Mouse (Mus musculus) ES-E14 (cell line): ENCODE measurements around the gene Acvr2a. TPM values are rescaled to one million over a fixed set of nuclear protein-coding genes. Genes with fewer than 3 reads are reported as not detected.

Source experiments
- DNase-seq: peaks from one replicate; pipeline ENCODE4 v3.0.0-alpha.2; 2013; ENCODE audit warnings: low read depth, low spot score
- H3K27ac ChIP-seq: 2 replicates; pipeline ENCODE4 v1.5.1; 2012; ENCODE audit warnings: low read depth, mild to moderate bottlenecking, low read length, moderate library complexity, mixed read lengths; ENCODE audit not compliant: poor library complexity, insufficient read depth, severe bottlenecking
- H3K36me3 ChIP-seq: 2 replicates; pipeline ENCODE4 v1.6.1; 2012; ENCODE audit warnings: mild to moderate bottlenecking, low read length, moderate library complexity, mixed read lengths; ENCODE audit not compliant: control insufficient read depth, poor library complexity, insufficient read depth, severe bottlenecking
- H3K4me1 ChIP-seq, 2 experiments: fragments of 150-350 bp in 1 of 2; sonication (generic) in 1 of 2; 2 replicates each; pipeline ENCODE4 v1.6.1; 2012; ENCODE audit warnings: low read length in 2 of 2, mild to moderate bottlenecking in 1 of 2, mixed read lengths in 1 of 2; ENCODE audit not compliant: control insufficient read depth in 2 of 2, insufficient read depth in 2 of 2, poor library complexity in 1 of 2
- H3K4me3 ChIP-seq, 2 experiments: fragments of 150-350 bp in 1 of 2; sonication (generic) in 1 of 2; 2 replicates each; pipeline ENCODE4 v1.5.1; 2012; ENCODE audit warnings: low read length in 2 of 2, low read depth in 1 of 2, mild to moderate bottlenecking in 1 of 2, mixed read lengths in 1 of 2; ENCODE audit not compliant: insufficient read depth in 1 of 2, poor library complexity in 1 of 2, severe bottlenecking in 1 of 2
- H3K9ac ChIP-seq: 2 replicates; pipeline ENCODE4 v1.6.1; 2012; ENCODE audit warnings: low read depth, mild to moderate bottlenecking, low read length, mixed read lengths; ENCODE audit not compliant: poor library complexity, insufficient read depth, severe bottlenecking
- H3K9me3 ChIP-seq: fragments of 150-350 bp; sonication (generic); 2 replicates; pipeline ENCODE4 v1.6.1; 2012; ENCODE audit warnings: low read depth, mild to moderate bottlenecking, low read length; ENCODE audit not compliant: control insufficient read depth, insufficient read depth
- CHD2 ChIP-seq: IDR thresholded peaks from 2 replicates; pipeline ENCODE4 v1.6.1; 2014; ENCODE audit warnings: mild to moderate bottlenecking, low read depth, low read length, inconsistent platforms
- HCFC1 ChIP-seq: IDR thresholded peaks from 2 replicates; pipeline ENCODE4 v1.6.1; 2012; ENCODE audit warnings: low read length, inconsistent platforms, borderline replicate concordance; ENCODE audit not compliant: insufficient read depth
- MAFK ChIP-seq: IDR thresholded peaks from 2 replicates; pipeline ENCODE4 v1.6.1; 2014; ENCODE audit warnings: mild to moderate bottlenecking, low read depth, low read length, inconsistent platforms; ENCODE audit not compliant: insufficient read depth
- ZC3H11A ChIP-seq: IDR thresholded peaks from 2 replicates; pipeline ENCODE4 v1.6.1; 2012; ENCODE audit warnings: low read depth, mild to moderate bottlenecking, inconsistent platforms, low read length, borderline replicate concordance
- ZNF384 ChIP-seq: IDR thresholded peaks from 2 replicates; pipeline ENCODE4 v1.6.1; 2012; ENCODE audit warnings: low read depth, low read length, inconsistent platforms
- in situ Hi-C, 2 experiments: fragments of 600-800 bp; cut with MboI; formaldehyde crosslinking; loops; one replicate each; pipeline ENCODE4 v1.15.1; 2025; ENCODE audit warnings: low sequenced_read_pairs in 2 of 2, inconsistent platforms in 1 of 2; ENCODE audit not compliant: unreplicated experiment in 2 of 2
- total RNA-seq: library from RNA; depleted of rRNA; stranded (reverse); fragments of 300-350 nt; gene quantifications from 2 replicates; pipeline ENCODE4 v1.2.3, GENCODE M21; 2012

Gene Acvr2a
- total RNA-seq, 1 experiment, result 12.7 TPM

GRCm38 (mm10) chr2:48908866-48909265 lies 95.0 kb downstream of the Acvr2a start:
- DNase-seq, result no peak
- in situ Hi-C loops, result loop anchor here in 1 of 2 experiments (25.0 kb wide), 2 partner anchors 403 to 828 kb away; no protein-coding TSS in a partner anchor
- Histone ChIP-seq H3K9ac (no peak overlapping the region), H3K36me3 (peaks cover 4% of the 10 kb centered on the region; the same call in 1 of the 2 replicates), H3K9me3 (no peaks in the 10 kb centered on the region), H3K27ac (no peak overlapping the region), H3K4me1 (no peaks in the 10 kb centered on the region), H3K4me3 (no peak overlapping the region)
- no peak for TF ChIP-seq CHD2
- TF ChIP-seq MAFK, result no peak
- TF ChIP-seq ZC3H11A, result no peak
- TF ChIP-seq ZNF384, result no peak
- TF ChIP-seq HCFC1, result no peak

- H3K4me1 ChIP-seq, result no peaks in the 10 kb centered on the region
- in situ Hi-C loops, result loop anchor here in 1 of 2 experiments (25.0 kb wide), 2 partner anchors 398 to 823 kb away; no protein-coding TSS in a partner anchor
- peaks cover 5% of the 10 kb centered on the region for H3K36me3 ChIP-seq
- H3K9ac ChIP-seq, result no peak overlapping the region
- no peak for DNase-seq
- H3K27ac ChIP-seq, result no peak overlapping the region
- TF ChIP-seq HCFC1, result no peak
- no peak for TF ChIP-seq MAFK
- no peak for TF ChIP-seq ZC3H11A
- TF ChIP-seq CHD2, result no peak
- TF ChIP-seq ZNF384, result no peak
- no peak overlapping the region for H3K4me3 ChIP-seq
- no peaks in the 10 kb centered on the region for H3K9me3 ChIP-seq
These were observed 100.3 kb downstream of the Acvr2a start for GRCm38 (mm10) chr2:48914185-48914584.

- Histone ChIP-seq H3K9me3 (no peaks in the 10 kb centered on the region), H3K9ac (no peak overlapping the region), H3K27ac (no peak overlapping the region), H3K4me3 (no peak overlapping the region), H3K36me3 (peaks cover 5% of the 10 kb centered on the region), H3K4me1 (no peaks in the 10 kb centered on the region)
- in situ Hi-C loops, result loop anchor here in 1 of 2 experiments (25.0 kb wide), 2 partner anchors 396 to 821 kb away; no protein-coding TSS in a partner anchor
- DNase-seq, result no peak
- no peak for TF ChIP-seq ZNF384
- TF ChIP-seq CHD2, result no peak
- TF ChIP-seq HCFC1, result no peak
- TF ChIP-seq ZC3H11A, result no peak
- no peak for TF ChIP-seq MAFK
These were observed 101.9 kb downstream of the Acvr2a start for GRCm38 (mm10) chr2:48915832-48916231.

- H3K4me1 ChIP-seq, result no peaks in the 10 kb centered on the region
- DNase-seq, result no peak
- no peaks in the 10 kb centered on the region for H3K9me3 ChIP-seq
- no peak overlapping the region for H3K4me3 ChIP-seq
- in situ Hi-C loops, result no loop called here
- no peak overlapping the region for H3K9ac ChIP-seq
- no peak for TF ChIP-seq HCFC1
- TF ChIP-seq CHD2, result no peak
- no peak for TF ChIP-seq MAFK
- no peak for TF ChIP-seq ZC3H11A
- TF ChIP-seq ZNF384, result no peak
- H3K36me3 ChIP-seq, result peaks cover 3% of the 10 kb centered on the region; the same call in 1 of the 2 replicates
- H3K27ac ChIP-seq, result no peak overlapping the region
These were observed 121.1 kb downstream of the Acvr2a start for GRCm38 (mm10) chr2:48935058-48935457.
